Mouse (Mus musculus): ENCODE data around the gene Sycn. TPM values are rescaled to one million over a fixed set of nuclear protein-coding genes. Genes with fewer than 3 reads are reported as not detected.

Sycn gene
- polyA plus RNA-seq, 1 experiment from 2014 or later, result not detected

DNA sequence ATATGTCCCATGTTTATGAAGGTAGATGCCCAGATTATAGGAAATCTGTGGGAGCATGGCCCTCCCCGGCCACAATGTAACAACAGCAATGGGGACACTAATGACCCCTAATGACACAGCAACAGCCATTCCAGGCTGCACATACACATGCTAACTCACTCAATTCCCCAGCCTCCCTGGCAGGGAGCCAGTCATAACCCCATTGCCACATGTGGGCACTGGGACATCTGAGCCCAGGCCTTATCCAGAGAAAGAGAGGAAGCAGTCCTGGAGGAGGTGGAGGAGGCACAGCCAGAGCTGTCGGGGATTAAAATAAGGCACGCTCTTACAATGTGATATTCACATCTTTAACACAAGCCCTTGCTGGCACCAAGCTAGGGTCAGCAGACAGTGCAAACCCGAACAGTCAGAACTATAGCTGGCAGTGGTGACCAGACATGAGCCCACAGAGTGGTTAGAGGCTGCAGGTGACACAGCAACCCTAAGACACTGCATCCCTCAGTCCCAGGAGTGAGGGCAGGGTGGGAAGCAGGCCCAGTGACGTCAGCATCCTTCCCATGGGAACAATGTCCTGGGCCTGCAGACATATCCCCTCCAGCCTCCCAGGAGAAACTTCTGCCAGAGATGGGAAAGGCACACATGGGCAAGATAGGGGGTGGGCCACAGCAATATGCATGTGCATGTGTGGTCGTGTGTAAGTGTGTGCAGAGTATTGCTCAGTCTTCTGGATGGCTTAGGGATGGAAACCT is 46.2 kb downstream of the Sycn start:
- DNase-seq (ENCODE audit: low spot score, missing footprints) (no peak), ATAC-seq (ENCODE audit: low FRiP score) (no peak)
- WGBS, result 73% methylated on average over 6 of the region's 6 CpGs
- Histone ChIP-seq H3K4me3 (ENCODE audit: low read depth, low read length) (no peak overlapping the region), H3K27me3 (ENCODE audit: control insufficient read depth, insufficient read depth, low read length) (no peaks in the 10 kb centered on the region), H3K4me1 (ENCODE audit: control insufficient read depth, insufficient read depth, low read length) (peaks cover 7% of the 10 kb centered on the region), H3K9ac (ENCODE audit: low read length) (no peak overlapping the region), H3K9me3 (ENCODE audit: control insufficient read depth, low read length) (no peaks in the 10 kb centered on the region), H3K27ac (ENCODE audit: low read depth, low read length) (no peak overlapping the region), H3K36me3 (ENCODE audit: control insufficient read depth, insufficient read depth, low read length) (no peaks in the 10 kb centered on the region), H3K4me2 (no peak overlapping the region)

DNA sequence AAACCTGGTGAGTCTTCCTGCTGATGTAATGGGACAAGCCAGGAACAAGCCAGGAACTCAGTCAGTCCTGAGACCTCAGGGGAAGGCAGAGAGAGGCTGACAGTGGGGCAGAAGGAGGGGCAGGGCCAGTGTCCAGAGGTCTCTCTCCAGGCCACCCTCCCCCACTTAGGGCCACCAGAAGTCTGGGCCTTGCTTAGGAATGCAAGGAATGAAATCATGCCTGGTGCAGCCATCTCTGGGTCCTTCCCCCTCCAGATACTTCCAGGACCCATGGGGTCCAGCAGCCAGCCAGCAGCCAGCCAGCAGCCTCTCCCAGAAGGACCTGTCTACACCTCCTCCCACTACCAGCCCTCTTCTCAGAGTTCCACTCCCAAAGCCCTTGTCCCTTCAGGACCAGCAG is 47.0 kb downstream of the Sycn start:
- H3K4me1 ChIP-seq (ENCODE audit: control insufficient read depth, insufficient read depth, low read length), result peaks cover 7% of the 10 kb centered on the region
- ATAC-seq (ENCODE audit: low FRiP score), result no peak

More for the DNA sequence above, 47.0 kb downstream of the Sycn start:
- DNase-seq (ENCODE audit: low spot score, missing footprints), result no peak
- Histone ChIP-seq H3K4me2 (no peak overlapping the region), H3K9me3 (ENCODE audit: control insufficient read depth, low read length) (no peaks in the 10 kb centered on the region), H3K27ac (ENCODE audit: low read depth, low read length) (no peak overlapping the region), H3K36me3 (ENCODE audit: control insufficient read depth, insufficient read depth, low read length) (no peaks in the 10 kb centered on the region), H3K27me3 (ENCODE audit: control insufficient read depth, insufficient read depth, low read length) (no peaks in the 10 kb centered on the region), H3K9ac (ENCODE audit: low read length) (peak overlapping the region; percentile 5; the same call in 1 of the 2 replicates), H3K4me3 (ENCODE audit: low read depth, low read length) (no peak overlapping the region)

Small RNAs within 50 kb of the gene (microRNA-seq; reads per million reads assigned to microRNA genes)
- 1.3 reads per million for gene Mir7049

Other genes with a start within 250 kb of the Sycn start
- gene Selenov, start 249.7 kb upstream of the Sycn start, polyA plus RNA-seq (2014; fragmentation: Nextera tagmentation; extraction: Ambion mirVana), result 0.41 and 0.48 TPM in 2 replicates
- 89.6 and 90.0 TPM in 2 replicates for gene Dll3, start 238.6 kb upstream of the Sycn start, polyA plus RNA-seq (2014; fragmentation: Nextera tagmentation; extraction: Ambion mirVana)
- 195 and 214 TPM in 2 replicates for gene Timm50, start 228.8 kb upstream of the Sycn start, polyA plus RNA-seq (2014; fragmentation: Nextera tagmentation; extraction: Ambion mirVana)
- gene Supt5, start 202.1 kb upstream of the Sycn start, polyA plus RNA-seq (2014; fragmentation: Nextera tagmentation; extraction: Ambion mirVana), result 71.3 and 82.2 TPM in 2 replicates
- gene Rps16, start 190.2 kb upstream of the Sycn start, polyA plus RNA-seq (2014; fragmentation: Nextera tagmentation; extraction: Ambion mirVana), result 740 and 824 TPM in 2 replicates
- gene Plekhg2, start 168.3 kb upstream of the Sycn start, polyA plus RNA-seq (2014; fragmentation: Nextera tagmentation; extraction: Ambion mirVana), result 36.1 and 39.4 TPM in 2 replicates
- gene Zfp36, start 160.6 kb upstream of the Sycn start, polyA plus RNA-seq (2014; fragmentation: Nextera tagmentation; extraction: Ambion mirVana), result 3.3 and 3.5 TPM in 2 replicates
- gene Med29, start 148.2 kb upstream of the Sycn start, polyA plus RNA-seq (2014; fragmentation: Nextera tagmentation; extraction: Ambion mirVana), result 44.4 and 50.5 TPM in 2 replicates
- gene Paf1, start 147.9 kb upstream of the Sycn start, polyA plus RNA-seq (2014; fragmentation: Nextera tagmentation; extraction: Ambion mirVana), result 72.8 and 83.8 TPM in 2 replicates
- 6.3 and 7.5 TPM in 2 replicates for gene Gmfg, start 103.4 kb upstream of the Sycn start, polyA plus RNA-seq (2014; fragmentation: Nextera tagmentation; extraction: Ambion mirVana)
- gene Lrfn1, start 88.9 kb upstream of the Sycn start, polyA plus RNA-seq (2014; fragmentation: Nextera tagmentation; extraction: Ambion mirVana), result 4.5 and 5.0 TPM in 2 replicates
- gene Ifnl2, start 30.4 kb upstream of the Sycn start, polyA plus RNA-seq (2014; fragmentation: Nextera tagmentation; extraction: Ambion mirVana), result not detected in 2 replicates
- gene Ifnl3, start 18.0 kb upstream of the Sycn start, polyA plus RNA-seq (2014; fragmentation: Nextera tagmentation; extraction: Ambion mirVana), result not detected in 2 replicates
- not detected in 2 replicates for gene Nccrp1, start 6.4 kb downstream of the Sycn start, polyA plus RNA-seq (2014; fragmentation: Nextera tagmentation; extraction: Ambion mirVana)
- 23.8 and 27.8 TPM in 2 replicates for gene Samd4b, start 57.3 kb downstream of the Sycn start, polyA plus RNA-seq (2014; fragmentation: Nextera tagmentation; extraction: Ambion mirVana)
- 29.6 and 32.5 TPM in 2 replicates for gene Pak4, start 57.3 kb downstream of the Sycn start, polyA plus RNA-seq (2014; fragmentation: Nextera tagmentation; extraction: Ambion mirVana)
- gene Acp7, start 90.4 kb downstream of the Sycn start, polyA plus RNA-seq (2014; fragmentation: Nextera tagmentation; extraction: Ambion mirVana), result not detected in 2 replicates
- gene Fbxo27, start 152.0 kb downstream of the Sycn start, polyA plus RNA-seq (2014; fragmentation: Nextera tagmentation; extraction: Ambion mirVana), result 3.8 TPM in 2 replicates
- gene Fbxo17, start 175.9 kb downstream of the Sycn start, polyA plus RNA-seq (2014; fragmentation: Nextera tagmentation; extraction: Ambion mirVana), result 5.8 and 6.0 TPM in 2 replicates
- 127 and 135 TPM in 2 replicates for gene Mrps12, start 200.9 kb downstream of the Sycn start, polyA plus RNA-seq (2014; fragmentation: Nextera tagmentation; extraction: Ambion mirVana)
- gene Sars2, start 201.1 kb downstream of the Sycn start, polyA plus RNA-seq (2014; fragmentation: Nextera tagmentation; extraction: Ambion mirVana), result 25.9 and 27.7 TPM in 2 replicates
- not detected in 2 replicates for gene Ccer2, start 215.3 kb downstream of the Sycn start, polyA plus RNA-seq (2014; fragmentation: Nextera tagmentation; extraction: Ambion mirVana)
- gene Sirt2, start 225.8 kb downstream of the Sycn start, polyA plus RNA-seq (2014; fragmentation: Nextera tagmentation; extraction: Ambion mirVana), result 66.2 and 76.5 TPM in 2 replicates
- 39.0 and 43.9 TPM in 2 replicates for gene Nfkbib, start 226.6 kb downstream of the Sycn start, polyA plus RNA-seq (2014; fragmentation: Nextera tagmentation; extraction: Ambion mirVana)
- 1.9 and 2.5 TPM in 2 replicates for gene Rinl, start 248.1 kb downstream of the Sycn start, polyA plus RNA-seq (2014; fragmentation: Nextera tagmentation; extraction: Ambion mirVana)